Mouse (Mus musculus) urinary bladder, adult 2 months (tissue): ENCODE measurements around the gene Plscr1. TPM values are rescaled to one million over a fixed set of nuclear protein-coding genes. Genes with fewer than 3 reads are reported as not detected.

Experiments used
- DNase-seq: peaks from one replicate; pipeline ENCODE4 v3.0.0; 2022; ENCODE audit warnings: low spot score
- polyA plus RNA-seq: library from polyadenylated mRNA; depleted of rRNA; stranded (reverse); fragments of >200 nt; gene quantifications from 2 replicates; pipeline ENCODE4 v1.2.3, GENCODE M21; 2012; rRNA removed

Gene Plscr1
- polyA plus RNA-seq, 1 experiment: 9.5 TPM

DNA sequence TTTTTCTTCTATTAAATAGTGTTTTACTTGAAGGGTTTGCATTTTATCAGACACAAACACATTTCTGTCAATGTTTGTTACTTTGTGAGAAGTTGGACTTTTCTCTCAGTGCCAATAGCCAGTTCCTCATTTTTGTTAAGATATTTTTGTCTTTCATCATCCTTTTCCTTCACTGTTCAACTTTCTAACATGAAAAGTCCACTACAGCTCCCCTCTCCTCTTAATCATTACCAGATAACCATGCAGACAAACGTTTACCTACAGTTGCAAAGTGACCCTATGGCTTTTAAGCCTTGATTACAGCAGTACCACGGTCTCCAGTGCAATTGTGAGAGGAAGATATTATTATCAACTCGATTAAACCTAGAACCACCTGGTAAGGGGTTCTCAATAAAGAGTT lies 51.7 kb downstream of the Plscr1 start:
- no peak for DNase-seq

DNA sequence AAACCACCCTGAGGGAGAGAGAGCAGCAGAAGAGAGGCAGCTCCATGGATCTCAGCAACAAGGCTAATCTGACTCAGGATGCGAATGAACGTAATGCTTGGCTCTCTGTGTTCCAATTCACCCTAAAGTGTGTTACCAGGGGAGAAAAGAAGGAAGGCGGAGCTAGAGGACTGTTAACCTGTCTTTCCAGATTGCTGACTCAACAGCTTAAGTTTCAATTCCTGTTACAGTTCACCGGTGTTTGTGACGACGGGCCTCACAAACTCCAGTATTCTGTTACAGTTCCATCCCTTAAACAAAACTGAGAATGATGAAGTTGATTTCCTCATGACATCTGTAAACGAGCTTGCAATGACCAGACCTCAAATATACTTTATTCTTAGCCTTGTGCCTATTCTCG lies 55.5 kb downstream of the Plscr1 start:
- DNase-seq: no peak

DNA sequence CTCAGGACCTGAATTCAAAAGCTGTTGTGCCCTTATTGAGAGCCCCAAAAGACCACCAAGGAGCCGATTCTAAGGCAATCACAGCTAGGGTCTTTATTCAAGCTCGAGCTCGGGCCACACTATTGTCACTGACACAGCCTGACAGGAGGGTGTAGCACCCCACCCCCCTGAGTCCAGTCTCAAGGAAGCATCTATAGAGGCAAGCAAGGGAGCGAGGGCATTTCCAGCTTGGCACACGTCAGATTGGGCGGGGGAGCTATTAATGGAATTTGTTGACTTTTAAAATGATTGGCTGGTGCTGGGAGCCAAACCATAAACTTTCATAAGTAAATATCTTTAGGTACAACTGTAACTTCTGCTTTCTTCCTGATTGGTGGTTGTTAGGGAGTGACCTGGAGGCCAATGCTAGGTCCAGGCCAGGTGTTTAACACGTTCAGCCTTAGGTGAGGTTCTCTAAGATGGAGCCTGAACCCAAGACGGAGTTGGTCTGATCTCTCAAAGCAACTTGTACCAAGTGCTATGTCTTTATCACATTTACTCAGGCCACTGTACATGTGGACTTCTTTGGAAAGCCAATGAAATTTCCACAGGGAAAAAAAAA lies 56.2 kb downstream of the Plscr1 start:
- DNase-seq: no peak

DNA sequence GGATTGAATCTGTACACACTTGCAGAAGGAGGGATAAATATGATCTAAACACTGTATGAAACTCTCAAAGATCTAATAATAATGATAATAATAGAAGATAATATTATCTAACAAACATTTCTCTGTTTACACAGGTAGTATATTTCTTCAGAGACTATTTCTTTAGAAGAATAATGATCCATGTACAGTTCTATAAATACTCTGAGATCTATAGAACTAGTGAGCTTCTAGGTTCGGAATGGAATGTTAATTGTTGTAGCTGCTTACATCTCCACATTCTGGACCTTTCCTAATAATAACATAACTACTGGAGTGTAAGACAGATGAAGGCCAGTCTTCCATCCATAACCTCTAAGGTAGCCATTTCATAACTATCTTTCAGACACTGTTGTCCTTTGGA lies 59.5 kb downstream of the Plscr1 start, which contains the start of gene 1700057G04Rik:
Gene 1700057G04Rik (plus strand): TSS at position 301 of the 400 bp plus-strand sequence.
- DNase-seq: no peak

DNA sequence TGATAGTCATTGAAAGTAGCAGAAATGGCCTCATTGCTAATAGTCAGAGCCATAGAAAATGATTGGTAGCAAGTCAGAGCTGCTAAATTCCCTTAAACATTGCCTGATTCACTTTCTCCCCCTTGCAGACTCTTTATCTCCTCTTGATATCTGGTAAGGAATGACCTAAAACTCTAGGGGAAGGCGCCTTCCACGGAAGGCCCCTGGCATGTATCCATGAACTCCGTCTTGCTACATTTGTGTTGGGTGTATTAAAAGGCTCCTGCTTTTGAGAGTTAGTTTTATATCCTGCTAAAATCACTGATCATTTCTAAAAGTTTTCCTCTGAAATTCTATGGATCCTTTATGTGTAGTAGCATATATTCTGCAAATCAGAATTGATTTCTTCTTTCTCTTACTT lies 67.2 kb downstream of the Plscr1 start:
- DNase-seq: no peak

Other genes with a start within 250 kb of the Plscr1 start
- not detected in 2 replicates for gene Plscr5, start 56.8 kb upstream of the Plscr1 start, polyA plus RNA-seq
- gene Plscr2, start 25.9 kb downstream of the Plscr1 start, polyA plus RNA-seq: 3.9 and 5.3 TPM in 2 replicates
- gene 1700057G04Rik, start 59.6 kb downstream of the Plscr1 start, polyA plus RNA-seq: not detected in 2 replicates
- 32.9 and 33.5 TPM in 2 replicates for gene Plscr4, start 207.6 kb downstream of the Plscr1 start, polyA plus RNA-seq